Mouse (Mus musculus) brain, embryonic 14.5 days (tissue): ENCODE results near the gene Mypop.

ENCODE experiments used
- CTCF ChIP-seq: fragments of 200-500 bp; IDR thresholded peaks from 2 replicates; pipeline ENCODE4 v1.5.1; 2012; ENCODE audit warnings: inconsistent platforms, mild to moderate bottlenecking, moderate library complexity, borderline replicate concordance; ENCODE audit not compliant: insufficient read depth, insufficient read length; ENCODE audit errors: extremely low read depth
- POLR2A ChIP-seq: fragments of 200-500 bp; IDR thresholded peaks from 2 replicates; pipeline ENCODE4 v1.6.1; 2012; ENCODE audit warnings: mild to moderate bottlenecking, inconsistent platforms, borderline replicate concordance; ENCODE audit not compliant: poor library complexity, insufficient read depth, insufficient read length, severe bottlenecking; ENCODE audit errors: extremely low read depth

- no peak for TF ChIP-seq CTCF
- TF ChIP-seq POLR2A, result no peak
These were observed 10.7 kb downstream of the Mypop start for GRCm38 (mm10) chr7:19001807-19002085.
